Mouse (Mus musculus): Measurements from ENCODE around the gene Stk32c. TPM values are rescaled to one million over a fixed set of nuclear protein-coding genes. Genes with fewer than 3 reads are reported as not detected.

The Stk32c gene
- polyA plus RNA-seq, 1 experiment from 2014 or later = 1.4 TPM

DNA sequence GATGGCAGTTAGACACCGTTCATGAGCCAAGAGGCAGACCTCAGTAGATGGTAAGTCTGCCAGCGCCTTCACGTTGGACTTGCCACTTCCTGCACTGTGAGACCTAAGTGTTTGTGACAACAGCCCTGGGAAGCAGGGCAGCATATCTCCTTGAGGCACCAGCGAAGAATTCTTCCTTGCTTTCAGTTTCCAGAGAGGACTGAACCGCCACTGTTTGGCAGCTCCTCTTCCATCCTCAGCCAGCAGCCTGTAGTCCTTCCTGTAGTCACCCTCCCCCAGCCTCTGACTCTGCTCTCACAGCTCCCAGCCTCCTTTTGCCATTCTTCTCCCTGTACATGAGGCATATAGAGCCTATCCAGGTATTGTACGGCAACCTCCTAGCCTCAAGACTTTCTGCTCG lies 60.2 kb downstream of the Stk32c start:
- no peak overlapping the region for H3K4me3 ChIP-seq
- 88% methylated on average over 7 of the region's 7 CpGs for WGBS

DNA sequence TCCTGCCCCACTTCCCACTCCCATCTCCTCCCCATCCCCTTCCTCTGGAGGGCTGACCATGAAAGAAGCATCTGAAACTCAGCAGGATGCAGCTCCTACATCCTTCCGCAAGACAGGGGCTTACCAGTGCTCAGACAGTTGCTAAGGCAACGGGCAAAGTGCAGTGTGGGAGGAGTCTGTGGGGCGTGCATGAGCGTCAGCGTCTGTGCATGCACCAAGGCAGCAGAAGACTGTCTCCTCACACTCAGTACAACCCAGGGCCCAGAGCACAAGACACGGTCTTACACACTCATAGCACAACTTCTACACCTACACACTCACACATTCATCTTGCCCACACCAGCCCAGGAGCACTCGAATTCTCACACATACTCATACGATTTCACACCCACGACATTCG lies 62.0 kb downstream of the Stk32c start:
- Histone ChIP-seq H3K36me3 (no peaks in the 10 kb centered on the region), H3K9ac (peak overlapping the region; percentile 9; the same call in 1 of the 2 replicates), H3K4me3 (no peak overlapping the region), H3K4me1 (replicated peaks) (peaks cover 46% of the 10 kb centered on the region), H3K9me3 (no peaks in the 10 kb centered on the region), H3K27ac (replicated peaks) (peak overlapping the region; percentile 62), H3K27me3 (no peaks in the 10 kb centered on the region), H3K4me2 (peak overlapping the region; percentile 18; the same call in 1 of the 2 replicates)
- WGBS = 30% methylated on average over 10 of the region's 10 CpGs
- ATAC-seq (ENCODE audit: low read depth) = peak; percentile 95

More for the DNA sequence above, 60.2 kb downstream of the Stk32c start:
- Histone ChIP-seq H3K27ac (replicated peaks) (no peak overlapping the region), H3K9ac (no peak overlapping the region), H3K9me3 (no peaks in the 10 kb centered on the region), H3K4me2 (no peak overlapping the region), H3K36me3 (no peaks in the 10 kb centered on the region), H3K27me3 (no peaks in the 10 kb centered on the region), H3K4me1 (replicated peaks) (peaks cover 33% of the 10 kb centered on the region)
- no peak for ATAC-seq (ENCODE audit: low read depth)

DNA sequence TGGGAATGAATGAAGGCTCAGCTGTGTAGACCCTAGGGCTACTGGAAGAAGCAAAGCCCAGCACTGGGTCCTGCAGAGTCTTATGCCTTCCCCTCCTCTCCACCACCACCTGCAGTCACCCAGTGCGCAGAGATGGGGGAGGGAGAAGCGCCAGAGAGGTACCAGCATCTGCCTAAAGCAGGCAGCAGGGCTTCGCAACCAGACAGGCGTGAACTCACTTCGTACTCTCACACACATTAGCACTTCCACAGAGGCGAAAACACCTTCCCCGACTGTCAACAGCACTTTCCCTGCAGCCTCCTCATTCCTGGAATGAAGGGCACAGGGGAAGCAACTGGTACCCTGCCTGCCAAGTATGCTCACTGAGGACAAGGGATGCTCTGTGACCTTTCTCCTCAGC lies 63.7 kb downstream of the Stk32c start:
- no peaks in the 10 kb centered on the region for H3K9me3 ChIP-seq
- 54% methylated on average over 7 of the region's 7 CpGs for WGBS
- H3K4me1 ChIP-seq (replicated peaks) = peaks cover 59% of the 10 kb centered on the region
- H3K4me2 ChIP-seq = no peak overlapping the region
- H3K27ac ChIP-seq (replicated peaks) = no peak overlapping the region
- H3K4me3 ChIP-seq = no peak overlapping the region
- no peak overlapping the region for H3K9ac ChIP-seq
- no peaks in the 10 kb centered on the region for H3K36me3 ChIP-seq
- ATAC-seq (ENCODE audit: low read depth) = no peak
- no peaks in the 10 kb centered on the region for H3K27me3 ChIP-seq

DNA sequence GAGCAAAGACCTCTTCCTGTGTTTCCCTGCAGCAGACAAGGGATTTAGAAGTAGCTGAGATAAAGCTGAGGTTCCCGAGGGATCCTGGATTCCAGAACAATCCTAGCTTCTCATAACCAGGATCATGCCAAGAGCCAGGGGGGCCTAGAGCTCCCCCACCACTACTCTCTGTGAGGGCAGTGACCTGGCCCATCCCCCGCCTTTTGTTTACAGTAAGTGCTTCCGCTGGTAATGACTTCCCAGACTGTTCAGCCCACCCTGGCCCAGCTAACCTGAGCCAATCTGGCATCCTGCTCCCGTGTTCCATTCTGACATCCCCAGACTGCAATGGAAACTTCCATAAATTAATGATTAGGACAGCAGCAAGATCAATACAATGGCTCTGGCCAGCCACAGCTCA lies 65.7 kb downstream of the Stk32c start:
- peak overlapping the region; percentile 35 for H3K27ac ChIP-seq (replicated peaks)
- peak; percentile 11; the same call in 1 of the 2 replicates for ATAC-seq (ENCODE audit: low read depth)
- H3K4me2 ChIP-seq = no peak overlapping the region
- peaks cover 59% of the 10 kb centered on the region for H3K4me1 ChIP-seq (replicated peaks)
- no peak overlapping the region for H3K9ac ChIP-seq
- no peaks in the 10 kb centered on the region for H3K27me3 ChIP-seq
- WGBS = 41% methylated on average over 4 of the region's 4 CpGs
- no peaks in the 10 kb centered on the region for H3K9me3 ChIP-seq
- H3K4me3 ChIP-seq = no peak overlapping the region
- no peaks in the 10 kb centered on the region for H3K36me3 ChIP-seq

DNA sequence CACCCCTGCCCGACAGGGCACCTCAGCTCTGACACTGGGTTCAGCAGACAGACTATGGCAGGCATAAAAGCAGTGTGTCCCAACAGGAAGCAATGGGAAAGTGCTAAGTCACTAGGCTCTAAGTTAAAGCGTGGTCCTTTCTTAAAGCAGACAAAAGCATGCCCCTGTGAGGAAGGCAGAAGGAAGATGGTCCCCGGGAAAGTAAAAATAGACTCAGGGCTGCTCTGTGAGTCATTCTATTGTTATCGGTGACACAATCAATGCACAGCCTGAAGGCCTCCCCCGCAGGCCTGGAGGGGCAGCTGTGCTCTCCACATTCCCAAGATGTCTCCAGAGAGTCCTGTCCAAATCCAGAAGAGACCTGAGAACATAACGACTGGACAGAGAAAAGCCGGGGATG lies 67.2 kb downstream of the Stk32c start:
- H3K4me2 ChIP-seq = no peak overlapping the region
- H3K27me3 ChIP-seq = no peaks in the 10 kb centered on the region
- H3K4me1 ChIP-seq (replicated peaks) = peaks cover 54% of the 10 kb centered on the region
- no peaks in the 10 kb centered on the region for H3K36me3 ChIP-seq
- ATAC-seq (ENCODE audit: low read depth) = no peak
- no peak overlapping the region for H3K9ac ChIP-seq
- no peaks in the 10 kb centered on the region for H3K9me3 ChIP-seq
- WGBS = 24% methylated on average over 7 of the region's 7 CpGs
- no peak overlapping the region for H3K4me3 ChIP-seq
- H3K27ac ChIP-seq (replicated peaks) = no peak overlapping the region

DNA sequence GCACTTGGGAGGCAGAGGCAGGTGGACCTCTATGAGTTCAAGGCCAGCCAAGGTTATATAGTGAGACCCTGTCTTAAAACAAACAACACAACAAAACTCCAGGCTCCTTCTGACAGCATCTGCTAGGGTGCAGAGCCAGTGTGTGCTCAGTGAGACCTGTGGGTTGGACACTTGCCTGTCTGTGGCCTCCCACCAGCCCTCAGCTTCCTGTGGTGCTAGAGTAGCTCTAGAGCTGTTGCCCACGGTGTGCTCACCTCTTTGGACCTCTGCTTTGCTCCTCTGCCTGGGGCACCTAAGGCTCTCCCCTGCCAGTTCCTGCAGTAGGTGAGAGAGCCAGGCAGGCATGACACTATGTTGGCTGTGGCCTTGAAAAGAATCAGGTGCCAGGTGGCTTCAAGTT lies 69.3 kb downstream of the Stk32c start:
- Histone ChIP-seq H3K36me3 (no peaks in the 10 kb centered on the region), H3K4me2 (no peak overlapping the region), H3K4me1 (replicated peaks) (peaks cover 56% of the 10 kb centered on the region), H3K27ac (replicated peaks) (no peak overlapping the region), H3K9me3 (no peaks in the 10 kb centered on the region), H3K27me3 (no peaks in the 10 kb centered on the region), H3K9ac (no peak overlapping the region), H3K4me3 (no peak overlapping the region)
- no peak for ATAC-seq (ENCODE audit: low read depth)
- 73% methylated on average over 1 of the region's 1 CpGs for WGBS

DNA sequence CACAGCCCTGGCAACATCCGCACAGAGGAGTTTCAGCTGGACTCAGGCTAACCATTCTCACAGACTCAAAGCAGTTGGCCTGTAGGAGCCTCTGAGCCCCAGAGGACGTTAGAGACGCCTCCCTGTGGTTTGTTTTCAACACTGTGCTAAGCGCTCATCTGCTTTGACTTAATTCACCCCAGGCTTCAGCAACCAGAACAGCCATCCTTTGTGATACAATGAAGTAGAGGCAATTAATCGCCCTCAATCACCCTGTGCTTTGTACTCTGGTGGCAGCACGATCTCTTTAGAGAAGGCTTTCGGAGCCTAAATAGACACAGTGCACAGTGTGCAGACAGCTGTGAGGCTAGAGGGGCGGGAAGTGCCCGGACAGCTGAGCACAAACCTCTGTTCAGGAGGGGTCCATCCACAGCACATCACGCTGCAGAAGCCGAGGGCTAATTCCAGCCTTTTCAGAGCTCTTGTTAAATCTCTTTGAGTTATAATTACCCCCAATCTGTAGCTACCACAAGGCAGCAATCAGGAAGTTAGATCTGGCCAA lies 73.1 kb downstream of the Stk32c start:
- ATAC-seq (ENCODE audit: low read depth) = peak; percentile 86
- Histone ChIP-seq H3K27me3 (0 out of 2 replicates have a peak, but pooled peaks cover 4% of the 10 kb centered on the region), H3K36me3 (no peaks in the 10 kb centered on the region), H3K27ac (replicated peaks) (peak overlapping the region; percentile 49), H3K9me3 (no peaks in the 10 kb centered on the region), H3K4me1 (replicated peaks) (peaks cover 57% of the 10 kb centered on the region), H3K9ac (no peak overlapping the region), H3K4me2 (0 out of 2 replicates have a peak overlapping the region, but pooled peaks have one; percentile 3), H3K4me3 (no peak overlapping the region)
- 5% methylated on average over 11 of the region's 11 CpGs for WGBS

DNA sequence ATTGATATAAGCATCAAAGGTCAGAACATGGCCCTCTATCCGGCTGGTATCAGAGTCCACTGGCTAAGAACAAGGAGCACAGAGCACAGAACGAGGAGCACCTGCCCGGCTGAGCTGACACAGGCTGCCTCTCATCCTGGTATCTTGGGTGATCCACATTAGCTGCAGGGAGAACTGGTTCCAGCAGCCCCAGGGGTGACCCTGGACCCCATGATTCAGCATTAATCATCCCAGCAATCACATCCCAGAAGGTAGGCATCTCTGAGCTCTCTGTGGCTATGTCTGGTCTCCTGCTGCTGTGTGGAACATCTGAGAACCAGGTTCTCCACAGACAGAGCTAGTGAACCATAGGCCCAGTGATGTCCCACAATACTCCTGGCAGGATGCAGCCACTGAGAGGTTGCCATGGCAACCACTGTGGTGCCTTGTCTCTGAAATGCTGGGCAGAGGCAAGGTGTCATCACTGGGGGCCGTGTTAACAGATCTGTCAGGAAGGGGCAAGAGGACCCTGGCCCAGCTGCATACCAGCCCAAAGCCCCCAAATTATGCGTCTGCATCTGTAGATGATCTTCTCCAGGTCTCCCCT lies 76.1 kb downstream of the Stk32c start:
- no peaks in the 10 kb centered on the region for H3K36me3 ChIP-seq
- no peak overlapping the region for H3K9ac ChIP-seq
- H3K4me1 ChIP-seq (replicated peaks) = peaks cover 60% of the 10 kb centered on the region
- no peak overlapping the region for H3K4me2 ChIP-seq
- H3K9me3 ChIP-seq = no peaks in the 10 kb centered on the region
- H3K4me3 ChIP-seq = no peak overlapping the region
- WGBS = 66% methylated on average over 5 of the region's 5 CpGs
- ATAC-seq (ENCODE audit: low read depth) = no peak
- 0 out of 2 replicates have a peak, but pooled peaks cover 4% of the 10 kb centered on the region for H3K27me3 ChIP-seq
- no peak overlapping the region for H3K27ac ChIP-seq (replicated peaks)

DNA sequence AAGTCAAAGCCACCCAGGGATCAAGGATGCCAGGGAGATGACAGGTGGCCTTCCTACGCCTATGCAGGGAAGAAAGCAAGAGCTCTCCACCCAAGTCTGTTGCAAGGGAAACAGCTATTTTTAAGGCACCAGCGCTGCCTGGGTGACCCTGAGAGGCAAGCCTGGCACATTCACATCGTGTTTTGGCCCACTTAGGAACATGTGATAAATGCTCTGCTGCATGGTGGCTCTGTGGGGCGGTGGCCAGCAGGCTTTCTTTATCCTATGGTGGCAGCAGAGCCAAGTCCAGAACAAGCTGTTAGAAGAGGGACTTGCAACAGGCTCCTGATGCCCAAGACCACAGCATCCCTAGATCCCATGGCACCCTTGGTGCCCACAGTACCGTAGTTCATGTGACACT lies 77.9 kb downstream of the Stk32c start:
- no peak for ATAC-seq (ENCODE audit: low read depth)
- Histone ChIP-seq H3K36me3 (no peaks in the 10 kb centered on the region), H3K4me1 (replicated peaks) (peaks cover 65% of the 10 kb centered on the region), H3K9me3 (no peaks in the 10 kb centered on the region), H3K4me2 (no peak overlapping the region), H3K27me3 (0 out of 2 replicates have a peak, but pooled peaks cover 4% of the 10 kb centered on the region), H3K9ac (no peak overlapping the region), H3K27ac (replicated peaks) (no peak overlapping the region), H3K4me3 (no peak overlapping the region)
- 84% methylated on average over 5 of the region's 5 CpGs for WGBS

DNA sequence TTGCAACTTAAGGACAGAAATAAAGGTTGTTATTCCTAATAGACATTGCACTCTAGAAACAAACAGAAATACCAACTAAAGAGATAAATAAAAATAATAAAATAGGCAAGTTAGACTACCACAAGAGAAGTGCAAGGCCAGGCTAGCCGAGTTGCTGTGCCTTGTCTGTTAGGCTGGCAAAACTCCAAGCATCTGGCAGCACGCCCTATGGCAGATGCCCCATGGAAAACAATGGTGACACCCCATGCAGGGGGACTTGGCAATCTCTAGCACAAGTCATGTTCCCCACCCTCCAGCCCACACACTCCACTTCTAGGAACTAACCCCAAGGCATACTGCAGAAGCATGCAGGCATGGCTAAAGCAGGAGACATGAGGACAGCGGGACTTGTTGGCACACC lies 79.7 kb downstream of the Stk32c start:
- WGBS = 54% methylated on average over 3 of the region's 3 CpGs
- Histone ChIP-seq H3K4me1 (replicated peaks) (peaks cover 58% of the 10 kb centered on the region), H3K9ac (no peak overlapping the region)

DNA sequence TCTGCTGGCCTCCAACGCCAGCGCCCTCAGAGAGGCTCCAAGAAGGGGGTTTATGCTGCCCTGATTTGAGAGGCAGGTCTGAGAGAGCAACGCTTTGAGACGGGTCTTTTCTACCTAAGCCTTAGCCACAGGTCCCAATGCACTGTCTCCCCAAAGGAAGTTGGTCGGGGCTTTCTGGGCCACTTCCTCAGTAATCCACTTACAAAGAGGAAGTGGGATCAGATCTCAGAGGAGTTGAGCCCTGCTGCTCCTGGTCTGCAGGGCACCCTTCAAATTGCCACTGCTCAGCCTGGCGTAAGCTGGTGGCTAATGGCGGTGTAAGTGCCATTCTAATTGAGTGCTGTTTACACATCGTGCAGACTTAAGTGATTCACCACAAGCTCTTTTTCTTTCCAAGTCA lies 81.6 kb downstream of the Stk32c start:
- Histone ChIP-seq H3K9me3 (no peaks in the 10 kb centered on the region), H3K4me1 (replicated peaks) (peaks cover 45% of the 10 kb centered on the region), H3K9ac (no peak overlapping the region), H3K27ac (replicated peaks) (no peak overlapping the region), H3K36me3 (no peaks in the 10 kb centered on the region), H3K27me3 (0 out of 2 replicates have a peak, but pooled peaks cover 4% of the 10 kb centered on the region), H3K4me2 (no peak overlapping the region), H3K4me3 (no peak overlapping the region)
- WGBS = 64% methylated on average over 8 of the region's 8 CpGs
- no peak for ATAC-seq (ENCODE audit: low read depth)

More for the DNA sequence above, 79.7 kb downstream of the Stk32c start:
- Histone ChIP-seq H3K9me3 (no peaks in the 10 kb centered on the region), H3K4me2 (no peak overlapping the region), H3K27me3 (0 out of 2 replicates have a peak, but pooled peaks cover 4% of the 10 kb centered on the region), H3K27ac (replicated peaks) (no peak overlapping the region), H3K4me3 (no peak overlapping the region), H3K36me3 (no peaks in the 10 kb centered on the region)
- no peak; the same call in 1 of the 2 replicates for ATAC-seq (ENCODE audit: low read depth)

DNA sequence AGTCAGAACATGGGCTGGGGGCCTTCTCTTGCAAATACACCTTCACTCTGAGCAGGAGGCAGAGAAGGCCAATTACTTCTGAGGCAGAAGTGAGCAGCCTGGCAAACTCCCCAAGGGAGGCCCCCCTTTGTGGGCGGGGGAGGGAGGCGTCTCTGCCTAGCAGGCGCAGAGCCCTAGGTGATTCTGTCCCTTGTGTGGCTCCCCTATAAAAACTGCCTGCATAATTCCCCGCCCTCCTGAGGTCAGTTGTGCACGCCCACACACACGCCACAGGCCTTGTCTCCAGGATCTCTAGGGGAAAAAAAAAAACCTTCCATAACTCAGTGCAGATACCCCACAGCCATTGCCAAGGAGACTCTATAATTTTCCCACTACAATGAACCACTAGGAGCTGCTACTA lies 82.7 kb downstream of the Stk32c start:
- no peaks in the 10 kb centered on the region for H3K27me3 ChIP-seq
- no peak overlapping the region for H3K9ac ChIP-seq
- no peak overlapping the region for H3K4me2 ChIP-seq
- peaks cover 37% of the 10 kb centered on the region for H3K4me1 ChIP-seq (replicated peaks)
- no peaks in the 10 kb centered on the region for H3K9me3 ChIP-seq
- H3K4me3 ChIP-seq = no peak overlapping the region
- H3K27ac ChIP-seq (replicated peaks) = peak overlapping the region; percentile 54
- no peaks in the 10 kb centered on the region for H3K36me3 ChIP-seq
- WGBS = 11% methylated on average over 6 of the region's 6 CpGs
- peak; percentile 19; the same call in 1 of the 2 replicates for ATAC-seq (ENCODE audit: low read depth)

DNA sequence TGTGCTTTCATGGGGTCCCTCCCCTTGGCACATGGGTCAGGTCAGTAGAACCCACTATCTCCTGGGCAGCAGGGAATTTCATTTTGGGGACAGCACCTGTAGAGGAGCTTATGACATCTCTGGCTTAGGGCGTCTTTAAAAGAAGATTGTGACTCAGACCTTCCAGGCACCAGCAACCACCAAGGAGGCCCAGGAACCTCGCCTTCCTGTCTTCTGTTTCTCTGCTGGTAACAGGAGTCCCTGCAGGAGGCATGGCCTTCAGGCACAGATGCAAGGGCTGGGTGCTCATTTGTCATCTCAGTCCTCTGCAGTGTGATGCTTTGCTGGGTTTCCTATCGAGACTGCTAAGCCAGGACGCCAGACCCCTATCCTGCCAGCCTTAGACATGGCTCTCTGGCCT lies 84.1 kb downstream of the Stk32c start:
- no peaks in the 10 kb centered on the region for H3K36me3 ChIP-seq
- no peak overlapping the region for H3K27ac ChIP-seq (replicated peaks)
- H3K9ac ChIP-seq = no peak overlapping the region
- H3K9me3 ChIP-seq = no peaks in the 10 kb centered on the region
- no peaks in the 10 kb centered on the region for H3K27me3 ChIP-seq
- ATAC-seq (ENCODE audit: low read depth) = no peak
- H3K4me1 ChIP-seq (replicated peaks) = peaks cover 33% of the 10 kb centered on the region
- 87% methylated on average over 4 of the region's 4 CpGs for WGBS
- no peak overlapping the region for H3K4me2 ChIP-seq
- H3K4me3 ChIP-seq = no peak overlapping the region

Data from neural tube, embryonic 13.5 days (tissue).